Mouse (Mus musculus): ENCODE measurements at regions not wholly inside any gene's neighbourhood (a gene's known extent, or its start where the extent isn't known, plus 50 kb on each side); places are given as distances from the start of the nearest gene placed in this dataset.
A peak's percentile ranks its signal among the peaks of the same experiment; 100 is the strongest.

- Histone ChIP-seq H3K4me2 (replicated peaks; ENCODE audit: low read depth, low read length) (no peak overlapping the region), H3K36me3 (ENCODE audit: insufficient read depth, low read length) (no peaks in the 10 kb centered on the region), H3K27ac (ENCODE audit: low read length) (no peak overlapping the region), H3K27me3 (replicated peaks; ENCODE audit: insufficient read depth, low read length) (no peaks in the 10 kb centered on the region), H3K4me3 (ENCODE audit: low read depth, low read length) (no peak overlapping the region), H3K4me1 (ENCODE audit: insufficient read depth, low read depth, low read length) (peaks cover 3% of the 10 kb centered on the region; the same call in 1 of the 2 replicates), H3K9ac (replicated peaks; ENCODE audit: low read depth) (no peak overlapping the region), H3K9me3 (ENCODE audit: low read length) (no peaks in the 10 kb centered on the region)
- 34% methylated on average over 2 of the region's 2 CpGs for WGBS
- no peak for TF ChIP-seq EP300 (IDR thresholded peaks at IDR 0.05)
- TF ChIP-seq CTCF (IDR thresholded peaks at IDR 0.05), result no peak
- no peak for ATAC-seq
- DNase-seq (ENCODE audit: low spot score), result peak; percentile 54
Measured at GRCm38 (mm10) chr3:60407426-60407825, 65.2 kb upstream of the Mbnl1 start.

- Histone ChIP-seq H3K9me3 (ENCODE audit: low read length) (no peaks in the 10 kb centered on the region), H3K36me3 (ENCODE audit: insufficient read depth, low read length) (no peaks in the 10 kb centered on the region), H3K27ac (ENCODE audit: low read length) (no peak overlapping the region; the same call in 1 of the 2 replicates), H3K4me1 (ENCODE audit: insufficient read depth, low read depth, low read length) (peaks cover 3% of the 10 kb centered on the region; the same call in 1 of the 2 replicates), H3K4me3 (ENCODE audit: low read depth, low read length) (no peak overlapping the region), H3K27me3 (replicated peaks; ENCODE audit: insufficient read depth, low read length) (no peaks in the 10 kb centered on the region), H3K4me2 (replicated peaks; ENCODE audit: low read depth, low read length) (no peak overlapping the region), H3K9ac (replicated peaks; ENCODE audit: low read depth) (no peak overlapping the region)
- TF ChIP-seq EP300 (IDR thresholded peaks at IDR 0.05), result no peak
- TF ChIP-seq CTCF (IDR thresholded peaks at IDR 0.05), result no peak
- ATAC-seq (no peak), DNase-seq (ENCODE audit: low spot score) (no peak)
- 33% methylated on average over 1 of the region's 1 CpGs for WGBS
Measured at GRCm38 (mm10) chr3:60407906-60408305, 64.7 kb upstream of the Mbnl1 start.

GRCm38 (mm10) chr3:60408553-60409282, 63.9 kb upstream of the Mbnl1 start:
- no peaks in the 10 kb centered on the region for H3K36me3 ChIP-seq (ENCODE audit: insufficient read depth, low read length)
- peak overlapping the region; percentile 20; the same call in 1 of the 2 replicates for H3K9ac ChIP-seq (replicated peaks; ENCODE audit: low read depth)
- peak overlapping the region; percentile 43 for H3K4me3 ChIP-seq (ENCODE audit: low read depth, low read length)
- no peak for TF ChIP-seq CTCF (IDR thresholded peaks at IDR 0.05)
- TF ChIP-seq EP300 (IDR thresholded peaks at IDR 0.05), result peak; percentile 44
- H3K4me2 ChIP-seq (replicated peaks; ENCODE audit: low read depth, low read length), result peak overlapping the region; percentile 40
- DNase-seq (ENCODE audit: low spot score), result peak; percentile 79
- ATAC-seq, result peak; percentile 82
- no peaks in the 10 kb centered on the region for H3K9me3 ChIP-seq (ENCODE audit: low read length)
- WGBS, result 0% methylated on average over 7 of the region's 7 CpGs
- no peaks in the 10 kb centered on the region for H3K27me3 ChIP-seq (replicated peaks; ENCODE audit: insufficient read depth, low read length)
- peak overlapping the region; percentile 88 for H3K27ac ChIP-seq (ENCODE audit: low read length)
- H3K4me1 ChIP-seq (ENCODE audit: insufficient read depth, low read depth, low read length), result peaks cover 3% of the 10 kb centered on the region; the same call in 1 of the 2 replicates

GRCm38 (mm10) chr3:60409283-60409633, 63.4 kb upstream of the Mbnl1 start:
- Histone ChIP-seq H3K4me2 (replicated peaks; ENCODE audit: low read depth, low read length) (peak overlapping the region; percentile 40), H3K4me3 (ENCODE audit: low read depth, low read length) (peak overlapping the region; percentile 43; the same call in 1 of the 2 replicates), H3K27me3 (replicated peaks; ENCODE audit: insufficient read depth, low read length) (no peaks in the 10 kb centered on the region), H3K9ac (replicated peaks; ENCODE audit: low read depth) (0 out of 2 replicates have a peak overlapping the region, but pooled peaks have one; percentile 20), H3K27ac (ENCODE audit: low read length) (peak overlapping the region; percentile 88), H3K9me3 (ENCODE audit: low read length) (no peaks in the 10 kb centered on the region), H3K36me3 (ENCODE audit: insufficient read depth, low read length) (no peaks in the 10 kb centered on the region), H3K4me1 (ENCODE audit: insufficient read depth, low read depth, low read length) (peaks cover 3% of the 10 kb centered on the region; the same call in 1 of the 2 replicates)
- ATAC-seq (peak; percentile 54), DNase-seq (ENCODE audit: low spot score) (peak; percentile 35)
- no peak for TF ChIP-seq EP300 (IDR thresholded peaks at IDR 0.05)
- TF ChIP-seq CTCF (IDR thresholded peaks at IDR 0.05), result no peak

GRCm38 (mm10) chr3:60411746-60412145, 60.9 kb upstream of the Mbnl1 start:
- DNase-seq (ENCODE audit: low spot score) (peak; percentile 57), ATAC-seq (peak; percentile 36; the same call in 1 of the 2 replicates)
- Histone ChIP-seq H3K36me3 (ENCODE audit: insufficient read depth, low read length) (no peaks in the 10 kb centered on the region), H3K4me1 (ENCODE audit: insufficient read depth, low read depth, low read length) (peaks cover 3% of the 10 kb centered on the region; the same call in 1 of the 2 replicates), H3K27me3 (replicated peaks; ENCODE audit: insufficient read depth, low read length) (no peaks in the 10 kb centered on the region), H3K27ac (ENCODE audit: low read length) (no peak overlapping the region), H3K9me3 (ENCODE audit: low read length) (no peaks in the 10 kb centered on the region), H3K4me2 (replicated peaks; ENCODE audit: low read depth, low read length) (no peak overlapping the region), H3K4me3 (ENCODE audit: low read depth, low read length) (no peak overlapping the region), H3K9ac (replicated peaks; ENCODE audit: low read depth) (no peak overlapping the region)
- WGBS, result 58% methylated on average over 1 of the region's 1 CpGs
- peak; percentile 30; the same call in 1 of the 2 replicates for TF ChIP-seq EP300 (IDR thresholded peaks at IDR 0.05)
- TF ChIP-seq CTCF (IDR thresholded peaks at IDR 0.05), result no peak

- DNase-seq (ENCODE audit: low spot score), result no peak
- no peak for TF ChIP-seq CTCF (IDR thresholded peaks at IDR 0.05)
- TF ChIP-seq EP300 (IDR thresholded peaks at IDR 0.05), result no peak
- no peak overlapping the region for H3K4me3 ChIP-seq (ENCODE audit: low read depth, low read length)
- no peak overlapping the region for H3K27ac ChIP-seq (ENCODE audit: low read length)
- H3K4me2 ChIP-seq (replicated peaks; ENCODE audit: low read depth, low read length), result no peak overlapping the region
- no peaks in the 10 kb centered on the region for H3K36me3 ChIP-seq (ENCODE audit: insufficient read depth, low read length)
- peaks cover 3% of the 10 kb centered on the region; the same call in 1 of the 2 replicates for H3K4me1 ChIP-seq (ENCODE audit: insufficient read depth, low read depth, low read length)
- no peaks in the 10 kb centered on the region for H3K27me3 ChIP-seq (replicated peaks; ENCODE audit: insufficient read depth, low read length)
- no peak for ATAC-seq
- H3K9ac ChIP-seq (replicated peaks; ENCODE audit: low read depth), result no peak overlapping the region
- H3K9me3 ChIP-seq (ENCODE audit: low read length), result no peaks in the 10 kb centered on the region
Measured at GRCm38 (mm10) chr3:60412206-60412605, 60.4 kb upstream of the Mbnl1 start.
